Mouse (Mus musculus) embryonic fibroblast, embryonic 13.5 days (primary cell): Measurements from ENCODE around the gene Bpifc. TPM values are rescaled to one million over a fixed set of nuclear protein-coding genes. Genes with fewer than 3 reads are reported as not detected.

Experiments
- H3K27ac ChIP-seq: 2 replicates; pipeline ENCODE4 v1.5.1; 2012; ENCODE audit warnings: low read length, control low read depth, inconsistent platforms; ENCODE audit not compliant: insufficient read depth
- H3K4me1 ChIP-seq: 2 replicates; pipeline ENCODE4 v1.6.1; 2011; ENCODE audit warnings: low read length; ENCODE audit not compliant: control insufficient read depth, insufficient read depth
- H3K4me3 ChIP-seq: 2 replicates; pipeline ENCODE4 v1.5.1; 2011; ENCODE audit warnings: mild to moderate bottlenecking, control low read depth, low read length; ENCODE audit not compliant: insufficient read depth
- CTCF ChIP-seq: IDR thresholded peaks from 2 replicates; pipeline ENCODE4 v1.5.1; 2011; ENCODE audit warnings: mild to moderate bottlenecking, control low read depth, low read length, moderate library complexity, borderline replicate concordance; ENCODE audit not compliant: insufficient read depth
- POLR2A ChIP-seq: IDR thresholded peaks from 2 replicates; pipeline ENCODE4 v1.6.1; 2011; ENCODE audit warnings: low read depth, mild to moderate bottlenecking, control low read depth, low read length, moderate library complexity
- polyA plus RNA-seq: library from polyadenylated mRNA; stranded (reverse); fragments of >200 nt; gene quantifications from 2 replicates; pipeline ENCODE4 v1.2.4, GENCODE M21; 2011; ENCODE audit warnings: low read depth; ENCODE audit not compliant: missing spikeins, insufficient read length

Gene Bpifc
- polyA plus RNA-seq, 1 experiment, result not detected

DNA sequence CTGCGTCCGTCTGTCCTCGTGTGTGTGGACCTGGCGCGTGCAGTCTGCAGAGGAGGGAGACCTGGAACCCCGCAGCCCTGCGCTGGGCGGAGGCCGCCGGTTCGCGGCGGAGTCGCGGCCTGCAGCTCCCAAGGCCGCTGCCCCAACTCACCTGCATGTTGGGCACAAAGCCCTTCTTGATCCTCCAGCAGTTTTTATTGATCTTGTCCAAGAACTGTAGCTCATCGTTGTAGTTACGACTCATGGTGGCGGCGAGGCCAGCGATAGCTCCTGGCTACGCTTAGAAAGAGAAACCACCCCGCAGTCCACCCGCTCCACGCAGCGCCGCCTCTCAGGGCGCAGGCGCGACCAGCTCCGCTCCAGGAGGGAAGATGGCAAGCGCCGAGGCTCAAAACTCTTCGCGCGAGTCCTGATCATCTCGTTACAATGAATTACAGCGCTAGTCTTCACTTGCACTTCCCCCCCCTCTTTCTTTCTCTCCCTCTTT is 54.2 kb downstream of the Bpifc start, which contains the start of gene Rtcb:
Gene Rtcb, minus strand, starts transcription at position 360 of the 487 bp plus-strand sequence.
- peak within 1 kb of the TSS; percentile 74 for H3K4me3 ChIP-seq
- peak within 1 kb of the TSS; percentile 43 for H3K27ac ChIP-seq
- peak; percentile 85 for TF ChIP-seq POLR2A
- TF ChIP-seq CTCF, result no peak
- H3K4me1 ChIP-seq, result peaks cover 4% of the 10 kb centered on the region; the same call in 1 of the 2 replicates

GRCm38 (mm10) chr10:85956871-85957419 is 54.8 kb downstream of the Bpifc start:
- Histone ChIP-seq H3K4me3 (peak overlapping the region; percentile 74), H3K27ac (no peak overlapping the region), H3K4me1 (peaks cover 4% of the 10 kb centered on the region; the same call in 1 of the 2 replicates)
- no peak for TF ChIP-seq POLR2A
- no peak for TF ChIP-seq CTCF

DNA sequence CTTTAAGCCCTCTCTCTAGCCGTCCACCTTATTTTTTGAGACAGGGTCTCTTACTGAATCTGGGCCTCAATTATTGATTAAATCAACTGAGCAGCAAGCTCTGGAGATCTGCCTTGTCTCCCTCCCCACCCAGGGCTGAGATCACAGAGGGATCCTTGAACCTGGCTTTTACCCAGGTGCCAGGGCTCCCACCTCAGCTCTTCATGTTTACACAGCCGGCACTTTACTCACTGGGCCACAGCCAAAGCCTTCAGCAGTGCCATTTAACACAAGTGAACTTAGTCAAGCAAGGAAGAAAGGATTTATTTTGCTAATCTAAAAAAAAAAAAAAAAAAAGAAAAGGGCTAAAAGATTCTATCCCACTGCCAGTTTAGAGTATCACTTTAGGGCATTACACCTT is 57.3 kb downstream of the Bpifc start:
- Histone ChIP-seq H3K27ac (no peak overlapping the region), H3K4me3 (no peak overlapping the region), H3K4me1 (peaks cover 4% of the 10 kb centered on the region; the same call in 1 of the 2 replicates)
- TF ChIP-seq POLR2A, result no peak
- TF ChIP-seq CTCF, result no peak

- H3K4me3 ChIP-seq, result no peak overlapping the region
- TF ChIP-seq POLR2A (no peak), CTCF (no peak)
- no peak overlapping the region for H3K27ac ChIP-seq
- H3K4me1 ChIP-seq, result peaks cover 4% of the 10 kb centered on the region; the same call in 1 of the 2 replicates
Observed at GRCm38 (mm10) chr10:85953401-85953800, 58.3 kb downstream of the Bpifc start.

DNA sequence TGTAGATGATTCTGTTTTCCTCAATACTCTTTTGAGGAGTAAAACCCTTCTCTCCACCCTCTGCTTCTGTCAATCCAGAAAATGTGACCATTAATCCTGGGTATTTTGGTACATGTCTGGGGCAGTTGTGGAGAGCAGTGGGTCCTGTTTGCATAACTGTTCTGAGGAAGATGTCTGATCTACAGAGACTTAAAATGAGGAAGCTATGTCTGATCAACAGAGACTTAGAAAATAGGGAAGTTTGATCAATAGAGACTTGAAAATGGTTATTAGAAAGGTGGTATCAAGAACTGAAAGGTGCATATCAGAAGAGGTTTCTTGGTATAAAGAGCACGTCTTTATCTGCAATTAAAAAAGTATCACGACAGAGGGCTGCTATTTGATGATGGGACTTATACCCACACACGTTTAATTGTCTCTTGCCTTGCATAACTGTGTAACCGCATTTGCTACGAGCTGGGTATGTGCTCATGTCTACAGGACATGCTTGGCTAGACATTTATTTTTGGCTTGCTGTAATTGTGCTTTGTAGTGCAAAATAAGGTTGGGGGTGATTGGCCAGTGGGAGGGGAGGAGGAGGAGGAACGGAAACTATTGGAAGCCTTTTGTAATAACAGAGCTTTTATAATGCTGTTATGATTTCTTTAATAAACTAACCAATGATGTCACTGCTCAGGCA is 59.8 kb downstream of the Bpifc start:
- TF ChIP-seq POLR2A (no peak), CTCF (no peak)
- Histone ChIP-seq H3K4me1 (peaks cover 4% of the 10 kb centered on the region; the same call in 1 of the 2 replicates), H3K27ac (no peak overlapping the region), H3K4me3 (no peak overlapping the region)

- TF ChIP-seq CTCF, result no peak
- no peak for TF ChIP-seq POLR2A
- Histone ChIP-seq H3K4me3 (no peak overlapping the region), H3K27ac (no peak overlapping the region), H3K4me1 (no peaks in the 10 kb centered on the region)
Observed at GRCm38 (mm10) chr10:85948483-85949196, 63.1 kb downstream of the Bpifc start.

DNA sequence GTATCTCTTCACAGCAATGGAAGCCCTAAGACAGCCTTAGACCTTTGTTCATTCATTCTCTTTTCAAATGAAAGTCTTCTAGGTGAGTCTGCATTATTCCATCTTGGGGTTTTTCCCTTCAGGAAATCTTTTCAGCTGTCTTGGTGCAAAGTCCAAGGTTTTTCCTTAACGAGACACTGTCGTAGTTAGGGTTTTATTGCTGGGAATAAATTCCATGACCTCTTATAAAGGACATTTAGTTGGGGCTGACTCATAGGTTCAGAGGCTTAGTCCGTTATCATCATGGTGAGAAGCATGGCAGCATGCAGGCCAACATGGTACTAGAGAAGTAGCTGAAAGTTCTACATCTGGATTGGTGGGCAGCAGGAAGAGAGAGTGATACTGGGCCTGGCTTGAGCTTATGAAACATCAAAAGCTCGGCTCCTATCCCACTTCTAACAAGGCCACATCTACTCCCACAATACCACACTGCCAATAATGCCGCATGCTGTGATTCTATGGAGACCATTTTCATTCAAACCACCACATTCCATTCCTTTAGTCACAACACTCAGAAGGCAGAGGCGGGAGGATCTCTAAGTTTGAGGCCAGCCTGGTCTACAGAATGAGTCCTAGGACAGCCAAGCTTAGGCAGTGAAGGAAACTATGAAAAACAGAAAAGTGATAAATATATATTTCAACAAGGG is 75.3 kb downstream of the Bpifc start:
- Histone ChIP-seq H3K27ac (no peak overlapping the region), H3K4me1 (no peaks in the 10 kb centered on the region), H3K4me3 (no peak overlapping the region)
- TF ChIP-seq CTCF (no peak), POLR2A (no peak)

DNA sequence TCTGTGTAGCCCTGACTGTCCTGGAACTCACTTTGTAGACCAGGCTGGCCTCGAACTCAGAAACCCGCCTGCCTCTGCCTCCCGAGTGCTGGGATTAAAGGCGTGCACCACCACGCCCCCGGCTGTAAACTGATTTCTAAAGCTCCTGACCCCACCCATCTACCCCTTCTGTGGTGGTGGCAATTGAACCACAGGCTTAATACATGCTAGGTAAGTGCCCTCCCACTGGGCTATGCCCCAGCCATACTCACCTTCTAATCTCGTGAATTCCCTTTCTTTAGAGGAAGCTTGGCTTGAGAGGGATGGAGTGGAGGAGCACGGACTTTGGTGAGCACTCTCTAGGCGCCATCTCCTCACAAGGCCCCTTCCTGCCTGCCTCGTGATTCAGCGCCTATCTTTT is 81.7 kb downstream of the Bpifc start:
- H3K4me3 ChIP-seq, result no peak overlapping the region
- H3K27ac ChIP-seq, result no peak overlapping the region
- H3K4me1 ChIP-seq, result peaks cover 2% of the 10 kb centered on the region; the same call in 1 of the 2 replicates
- TF ChIP-seq CTCF (no peak), POLR2A (no peak)

DNA sequence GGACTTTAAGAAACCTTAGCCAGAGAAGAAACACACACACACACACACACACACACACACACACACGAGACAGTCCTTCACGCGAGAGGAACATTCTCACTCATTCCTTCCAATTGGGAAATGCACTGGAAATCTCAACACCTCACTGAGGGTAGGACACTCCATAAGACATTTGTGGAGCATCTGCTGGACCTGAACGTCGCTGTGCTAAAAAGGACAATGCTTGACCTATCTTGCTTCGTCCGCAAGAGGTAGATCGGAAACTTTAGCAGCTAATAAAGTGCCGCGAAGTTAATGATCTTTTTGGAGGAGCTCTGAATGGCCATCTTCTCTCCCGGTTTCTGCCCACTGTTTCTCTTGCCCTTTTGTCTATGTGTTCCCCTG is 82.5 kb downstream of the Bpifc start:
- peaks cover 2% of the 10 kb centered on the region; the same call in 1 of the 2 replicates for H3K4me1 ChIP-seq
- no peak overlapping the region for H3K4me3 ChIP-seq
- no peak overlapping the region for H3K27ac ChIP-seq
- TF ChIP-seq POLR2A (no peak), CTCF (no peak)
